16 mouse cellular contexts compared by ENCODE assay signal in the genomic region with DNA sequence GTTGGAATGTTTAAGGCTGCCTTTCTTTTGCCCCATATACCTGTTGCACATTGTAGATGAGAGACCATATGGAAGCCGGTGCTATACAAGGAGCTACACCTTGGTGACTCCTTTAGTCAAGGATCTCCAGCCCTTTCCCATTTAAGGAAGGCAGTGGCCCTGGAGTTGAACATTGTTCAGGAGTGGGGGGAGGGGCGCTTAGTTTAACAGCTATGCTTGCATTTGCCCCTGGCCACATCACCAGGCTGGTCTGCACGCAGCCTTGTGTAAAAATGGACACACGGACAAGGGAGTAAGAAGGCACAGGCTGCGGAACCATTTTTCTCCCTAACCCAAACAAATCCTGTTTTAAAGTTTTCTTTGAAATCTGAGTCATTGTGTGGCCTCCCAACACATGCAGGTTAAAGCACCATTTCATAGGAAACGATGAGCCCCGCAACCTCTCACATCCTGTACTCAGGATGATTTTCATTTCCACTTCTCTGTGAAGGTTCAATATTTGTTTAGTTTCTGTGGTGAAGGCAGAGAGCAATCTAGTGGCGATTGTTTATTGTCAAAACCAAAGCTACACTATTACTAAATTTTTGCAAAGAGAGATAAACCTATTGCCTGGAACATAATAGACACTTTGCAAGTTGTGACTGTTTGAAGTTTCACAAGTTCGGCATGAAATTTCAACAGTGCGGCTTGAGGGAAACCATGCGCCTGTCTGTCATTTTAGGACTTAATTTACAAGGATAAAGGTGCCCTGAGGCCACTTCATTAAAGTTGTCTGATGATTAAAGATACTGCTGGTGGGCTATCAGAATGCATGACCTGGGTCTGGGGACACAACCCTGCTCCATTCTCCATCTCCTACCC.
A peak's percentile ranks its signal among the peaks of the same experiment; 100 is the strongest.
DNase-seq lines count a peak whose midpoint lies in the region; ATAC-seq and TF ChIP-seq lines count a peak whose summit lies in the region.
"Had no signal": no experiment of that assay in that cellular context is flagged by ENCODE, and none has a peak within 500 bp of the region (broad histone marks: within the 10 kb centered on the region; RNA-seq: fewer than 3 reads in every experiment).

No protein-coding gene starts in this region.

- WGBS in liver, adult 2 months = 37% methylated on average over 11 of the region's 11 CpGs
- 77% methylated on average over 11 of the region's 11 CpGs for WGBS in liver, embryonic 11.5 days
- WGBS in kidney, embryonic 14.5 days = 33% methylated on average over 11 of the region's 11 CpGs
- 67% methylated on average over 11 of the region's 11 CpGs for WGBS in liver, postnatal 0 days (ENCODE audit: insufficient replicate concordance)

- TF ChIP-seq EP300 in MEL (IDR thresholded peaks at IDR 0.05; ENCODE audit: low read depth in 1 of 2, low read length in 2 of 2) = no peak
- no peak for TF ChIP-seq EP300 in liver, postnatal 0 days (IDR thresholded peaks at IDR 0.05; ENCODE audit: low read depth)

- H3K4me2 ChIP-seq in liver, embryonic 11.5 days = no peak overlapping the region
- H3K4me2 ChIP-seq in kidney, embryonic 14.5 days (replicated peaks; ENCODE audit: low read depth, low read length) = no peak overlapping the region
- H3K4me2 ChIP-seq in liver, postnatal 0 days (ENCODE audit: low read depth, low read length) = no peak overlapping the region
- H3K4me2 ChIP-seq: heart, embryonic 15.5 days; liver, embryonic 13.5 days had no signal

- H3K79me2 ChIP-seq in liver, adult 2 months (ENCODE audit: control insufficient read depth, insufficient read depth, low read length) = no peaks in the 10 kb centered on the region
- peaks cover 22% of the 10 kb centered on the region for H3K79me2 ChIP-seq in MEL (ENCODE audit: control insufficient read depth, insufficient read depth, low read length, poor library complexity)

- peak; percentile 48 for DNase-seq in liver, adult 2 months (ENCODE audit: extremely low read depth, low read depth, low spot score)
- DNase-seq in liver, embryonic 11.5 days (ENCODE audit: low spot score) = no peak
- peak; percentile 3 for DNase-seq in MEL (ENCODE audit: low read depth, low spot score)
- no peak for DNase-seq in liver, postnatal 0 days
- DNase-seq in layer of hippocampus, adult 9-10 months (ENCODE audit: low spot score) = no peak
- DNase-seq in spleen, postnatal 10 days (ENCODE audit: low spot score in 2 of 2) = no peak
- DNase-seq in urinary bladder, postnatal 36 days (ENCODE audit: low spot score in 2 of 2) = no peak
- DNase-seq: cerebellum, adult 11 months; forebrain, postnatal 0 days; gastrocnemius, postnatal 36 days; liver, embryonic 13.5 days; right cerebral cortex, adult 18-20 months had no signal

- H3K36me3 ChIP-seq in liver, adult 2 months (ENCODE audit: control insufficient read depth, insufficient read depth, low read length) = no peaks in the 10 kb centered on the region
- H3K36me3 ChIP-seq in liver, embryonic 11.5 days (ENCODE audit: control insufficient read depth, insufficient read depth, low read length) = peaks cover 4% of the 10 kb centered on the region; the same call in 1 of the 2 replicates
- peaks cover 0 to 40% of the 10 kb centered on the region in 2 experiments; a peak in 3 of 4 replicates for H3K36me3 ChIP-seq in MEL (ENCODE audit: control insufficient read depth in 1 of 2, insufficient read depth in 2 of 2, low read length in 2 of 2)
- no peaks in the 10 kb centered on the region for H3K36me3 ChIP-seq in kidney, embryonic 14.5 days (ENCODE audit: control insufficient read depth, insufficient read depth, low read length)
- no peaks in the 10 kb centered on the region; the same call in 1 of the 2 replicates for H3K36me3 ChIP-seq in liver, postnatal 0 days (replicated peaks; ENCODE audit: insufficient read depth, low read length)
- H3K36me3 ChIP-seq: heart, embryonic 15.5 days had no signal

- no peak overlapping the region for H3K4me3 ChIP-seq in liver, adult 2 months (ENCODE audit: insufficient read depth, low read depth, low read length)
- H3K4me3 ChIP-seq in liver, embryonic 11.5 days (ENCODE audit: low read depth, low read length) = no peak overlapping the region
- no peak overlapping the region for H3K4me3 ChIP-seq in MEL (ENCODE audit: control insufficient read depth in 1 of 2, insufficient read depth in 1 of 2, low read depth in 2 of 2, low read length in 2 of 2)
- H3K4me3 ChIP-seq in kidney, embryonic 14.5 days (ENCODE audit: low read length) = no peak overlapping the region
- no peak overlapping the region for H3K4me3 ChIP-seq in liver, postnatal 0 days (ENCODE audit: low read depth, low read length)
- H3K4me3 ChIP-seq: heart, embryonic 15.5 days; layer of hippocampus, adult 2 months; liver, embryonic 13.5 days had no signal

- no peak for TF ChIP-seq RAD21 in MEL (IDR thresholded peaks at IDR 0.05; ENCODE audit: low read depth, low read length)

- no peaks in the 10 kb centered on the region for H3K27me3 ChIP-seq in liver, adult 2 months (ENCODE audit: control insufficient read depth, insufficient read depth, low read length)
- H3K27me3 ChIP-seq in liver, embryonic 11.5 days (replicated peaks; ENCODE audit: control insufficient read depth, insufficient read depth, low read length) = no peaks in the 10 kb centered on the region
- H3K27me3 ChIP-seq in MEL (ENCODE audit: control insufficient read depth in 1 of 2, insufficient read depth in 2 of 2, low read length in 2 of 2) = no peaks in the 10 kb centered on the region
- H3K27me3 ChIP-seq in kidney, embryonic 14.5 days (ENCODE audit: control insufficient read depth, insufficient read depth, low read length) = no peaks in the 10 kb centered on the region
- H3K27me3 ChIP-seq in liver, postnatal 0 days (ENCODE audit: insufficient read depth, low read length) = no peaks in the 10 kb centered on the region
- H3K27me3 ChIP-seq: heart, embryonic 15.5 days; liver, embryonic 13.5 days had no signal

- H3K9ac ChIP-seq in liver, adult 2 months (ENCODE audit: low read depth, low read length) = no peak overlapping the region
- no peak overlapping the region for H3K9ac ChIP-seq in liver, embryonic 11.5 days (ENCODE audit: low read depth, low read length)
- H3K9ac ChIP-seq in MEL (ENCODE audit: control insufficient read depth, low read depth, low read length, poor library complexity, severe bottlenecking) = no peak overlapping the region
- H3K9ac ChIP-seq in kidney, embryonic 14.5 days (ENCODE audit: low read depth, low read length) = no peak overlapping the region
- no peak overlapping the region for H3K9ac ChIP-seq in liver, postnatal 0 days (replicated peaks)
- H3K9ac ChIP-seq: forebrain, postnatal 0 days; heart, embryonic 15.5 days; liver, embryonic 13.5 days had no signal

- H3K27ac ChIP-seq in liver, adult 2 months (replicated peaks; ENCODE audit: insufficient read depth, low read depth, low read length) = 0 out of 2 replicates have a peak overlapping the region, but pooled peaks have one; percentile 19
- no peak overlapping the region for H3K27ac ChIP-seq in liver, embryonic 11.5 days (ENCODE audit: low read depth, low read length)
- H3K27ac ChIP-seq in MEL (ENCODE audit: control insufficient read depth, low read depth, low read length) = no peak overlapping the region
- H3K27ac ChIP-seq in kidney, embryonic 14.5 days (ENCODE audit: low read depth, low read length) = no peak overlapping the region
- 0 out of 2 replicates have a peak overlapping the region, but pooled peaks have one; percentile 35 for H3K27ac ChIP-seq in liver, postnatal 0 days (ENCODE audit: low read depth)
- H3K27ac ChIP-seq: heart, embryonic 15.5 days; layer of hippocampus, adult 2 months; liver, embryonic 13.5 days had no signal

- ATAC-seq in liver, embryonic 11.5 days (replicated peaks; ENCODE audit: low FRiP score) = no peak
- peak; percentile 53; the same call in 1 of the 2 replicates for ATAC-seq in kidney, embryonic 14.5 days (ENCODE audit: low FRiP score, low TSS enrichment)
- ATAC-seq in liver, postnatal 0 days = 0 out of 2 replicates have a peak, but pooled peaks have one; percentile 21
- ATAC-seq: forebrain, postnatal 0 days; hindbrain, embryonic 16.5 days had no signal

- no peak for TF ChIP-seq CTCF in liver, adult 2 months (IDR thresholded peaks at IDR 0.05; ENCODE audit: low read depth, low read length)
- TF ChIP-seq CTCF in MEL (IDR thresholded peaks at IDR 0.05 in 2 of 3, conservative IDR thresholded peaks at IDR 0.05 in 1 of 3; ENCODE audit: control insufficient read depth in 1 of 3, insufficient read depth in 1 of 3, low read depth in 2 of 3, low read length in 3 of 3, poor library complexity in 1 of 3, severe bottlenecking in 1 of 3) = no peak
- TF ChIP-seq CTCF in liver, postnatal 0 days (IDR thresholded peaks at IDR 0.05; ENCODE audit: low read depth) = no peak

- H3K4me1 ChIP-seq in liver, adult 2 months (ENCODE audit: control insufficient read depth, insufficient read depth, low read length) = peaks cover 17% of the 10 kb centered on the region
- peaks cover 20% of the 10 kb centered on the region for H3K4me1 ChIP-seq in liver, embryonic 11.5 days (replicated peaks; ENCODE audit: control insufficient read depth, insufficient read depth, low read length)
- no peaks in the 10 kb centered on the region; a peak in 1 of 4 replicates for H3K4me1 ChIP-seq in MEL (ENCODE audit: control insufficient read depth in 1 of 2, insufficient read depth in 2 of 2, low read length in 2 of 2)
- H3K4me1 ChIP-seq in kidney, embryonic 14.5 days (ENCODE audit: control insufficient read depth, insufficient read depth, low read length) = peaks cover 10% of the 10 kb centered on the region
- H3K4me1 ChIP-seq in liver, postnatal 0 days (ENCODE audit: insufficient read depth) = peaks cover 45% of the 10 kb centered on the region

- no peaks in the 10 kb centered on the region for H3K9me3 ChIP-seq in liver, embryonic 11.5 days (ENCODE audit: control insufficient read depth, low read length)
- H3K9me3 ChIP-seq in MEL (replicated peaks; ENCODE audit: insufficient read depth, low read length) = no peaks in the 10 kb centered on the region
- H3K9me3 ChIP-seq in kidney, embryonic 14.5 days (ENCODE audit: control insufficient read depth, low read length) = no peaks in the 10 kb centered on the region
- H3K9me3 ChIP-seq in liver, postnatal 0 days (ENCODE audit: low read length) = no peaks in the 10 kb centered on the region
- H3K9me3 ChIP-seq: heart, embryonic 15.5 days; liver, embryonic 13.5 days had no signal

- no peak for TF ChIP-seq POLR2A in liver, adult 2 months (IDR thresholded peaks at IDR 0.05; ENCODE audit: extremely low read depth, insufficient read depth, low read length)
- TF ChIP-seq POLR2A in MEL (IDR thresholded peaks at IDR 0.05; ENCODE audit: control insufficient read depth in 1 of 2, insufficient read depth in 1 of 2, low read depth in 1 of 2, low read length in 2 of 2, poor library complexity in 1 of 2) = no peak

TF ChIP-seq in MEL, 35 proteins besides CTCF, POLR2A, EP300 and RAD21 (continues in another document):
- no peak for TF ChIP-seq MEF2A (IDR thresholded peaks at IDR 0.05; ENCODE audit: extremely low read depth, insufficient replicate concordance, low read depth, low read length, poor library complexity, severe bottlenecking)
- no peak for TF ChIP-seq RCOR1 (IDR thresholded peaks at IDR 0.05; ENCODE audit: low read depth, low read length)
- no peak for TF ChIP-seq TAL1 (IDR thresholded peaks at IDR 0.05; ENCODE audit: low read length)
- no peak for TF ChIP-seq MXI1 (IDR thresholded peaks at IDR 0.05; ENCODE audit: low read depth, low read length)
- no peak for TF ChIP-seq CHD2 (IDR thresholded peaks at IDR 0.05; ENCODE audit: low read length)
- no peak for TF ChIP-seq HCFC1 (IDR thresholded peaks at IDR 0.05; ENCODE audit: low read depth, low read length)

Comparison
In these comparisons a context has a peak if more than half of its experiments do, and no peak if none do; other contexts are left out.
1. DNase-seq: peak in liver, adult 2 months (single experiment) and MEL (single experiment); none in liver, embryonic 11.5 days (single experiment), liver, postnatal 0 days (single experiment), layer of hippocampus, adult 9-10 months (single experiment), spleen, postnatal 10 days (0 of 2) and urinary bladder, postnatal 36 days (0 of 2).
2. H3K27ac ChIP-seq: peak in liver, adult 2 months (single experiment) and liver, postnatal 0 days (single experiment); none in liver, embryonic 11.5 days (single experiment), MEL (single experiment) and kidney, embryonic 14.5 days (single experiment).